Mouse (Mus musculus) heart, postnatal 14 days (tissue): ENCODE results near the gene Nop56. TPM values are rescaled to one million over a fixed set of nuclear protein-coding genes. Genes with fewer than 3 reads are reported as not detected.

ENCODE experiments used
- DNase-seq, 2 experiments: peaks; one replicate each; pipeline ENCODE4 v3.0.0; 2021 to 2022
- intact Hi-C: fragments of 180-260 bp; cut with DNase I; formaldehyde crosslinking; loops from one replicate; pipeline ENCODE4 v1.15.1; 2025
- long read RNA-seq, 2 experiments: library from polyadenylated mRNA; stranded (forward); transcript quantifications; one replicate each; pipeline ENCODE4 v2.0.0; 2021
- total RNA-seq, 2 experiments: library from RNA; stranded (reverse); gene quantifications; 2 replicates each; pipeline ENCODE4 v1.2.3; 2021

The Nop56 gene
- 10 to 100 TPM; 35.0 to 36.9 TPM for total RNA-seq
- long read RNA-seq, experiment 1, transcript Nop56-202 (12 exons, 1,877 nt): major isoform, 21 of 29 reads
- long read RNA-seq, experiment 1, partial matches to known transcripts: 4 of 29 reads
- long read RNA-seq, experiment 1, other reads (novel, unspliced or antisense): 4 of 29 reads
- long read RNA-seq, experiment 2, transcript Nop56-202 (12 exons, 1,877 nt): major isoform, 26 of 33 reads
- long read RNA-seq, experiment 2, partial matches to known transcripts: 4 of 33 reads
- long read RNA-seq, experiment 2, other reads (novel, unspliced or antisense): 3 of 33 reads

DNA sequence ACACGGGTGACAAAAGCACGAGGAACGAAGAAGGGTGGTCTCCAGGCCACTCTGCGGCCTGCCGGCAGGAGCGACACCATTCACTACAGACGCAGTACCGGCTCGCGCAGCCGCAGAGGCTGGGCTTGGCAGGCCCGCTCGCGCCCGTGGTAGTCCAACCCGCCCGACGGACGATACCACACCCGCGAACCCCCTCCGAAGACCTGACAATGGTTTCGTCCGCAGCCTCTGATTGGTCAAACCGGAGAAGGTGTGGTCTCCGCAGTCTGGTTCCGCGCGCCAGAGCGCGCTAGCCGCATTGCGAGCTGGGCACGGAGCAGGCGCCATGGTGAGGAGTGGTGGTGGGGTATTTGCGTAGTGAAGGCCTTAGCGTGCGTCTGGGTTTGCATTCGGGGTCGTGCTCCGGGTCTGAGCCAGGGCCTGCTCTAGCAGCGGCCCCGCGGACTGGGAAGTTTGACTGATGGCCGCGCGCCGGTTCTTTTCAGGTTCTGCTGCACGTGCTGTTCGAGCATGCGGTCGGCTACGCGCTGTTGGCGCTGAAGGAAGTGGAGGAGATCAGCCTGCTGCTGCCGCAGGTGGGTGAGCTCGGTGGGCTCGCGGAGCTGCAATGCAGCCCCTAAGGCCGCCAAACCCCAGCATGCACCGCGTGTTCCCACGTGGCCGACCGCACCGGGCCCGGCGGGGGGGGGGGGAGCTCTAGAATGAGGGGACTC is at the start of gene Nop56:
Gene Nop56 (plus strand): TSS at position 282 of the 713 bp plus-strand sequence.
- peak; percentile 99 for DNase-seq
- intact Hi-C loops: no loop called here

DNA sequence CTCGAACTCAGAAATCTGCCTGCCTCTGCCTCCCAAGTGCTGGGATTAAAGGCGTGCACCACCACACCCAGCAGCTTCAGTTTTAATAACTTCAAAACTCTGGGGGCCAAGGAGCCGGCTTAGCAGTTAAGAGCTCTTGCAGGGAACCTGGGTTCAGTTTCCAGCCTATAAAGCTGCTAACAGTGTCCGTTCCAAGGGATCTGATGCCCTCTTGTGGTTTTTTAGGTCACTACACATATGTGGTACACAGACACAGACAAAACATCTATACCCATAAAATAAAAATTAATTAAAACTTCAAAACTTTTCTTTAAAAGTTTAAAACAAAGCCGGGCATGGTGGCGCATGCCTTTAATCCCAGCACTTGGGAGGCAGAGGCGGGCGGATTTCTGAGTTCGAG is 27.3 kb upstream of the Nop56 start:
- intact Hi-C loops: loop anchor here (2.0 kb wide), 1 partner anchor 178 kb away; no protein-coding TSS in a partner anchor
- peak in 1 of 2 experiments; percentile 32 for DNase-seq

DNA sequence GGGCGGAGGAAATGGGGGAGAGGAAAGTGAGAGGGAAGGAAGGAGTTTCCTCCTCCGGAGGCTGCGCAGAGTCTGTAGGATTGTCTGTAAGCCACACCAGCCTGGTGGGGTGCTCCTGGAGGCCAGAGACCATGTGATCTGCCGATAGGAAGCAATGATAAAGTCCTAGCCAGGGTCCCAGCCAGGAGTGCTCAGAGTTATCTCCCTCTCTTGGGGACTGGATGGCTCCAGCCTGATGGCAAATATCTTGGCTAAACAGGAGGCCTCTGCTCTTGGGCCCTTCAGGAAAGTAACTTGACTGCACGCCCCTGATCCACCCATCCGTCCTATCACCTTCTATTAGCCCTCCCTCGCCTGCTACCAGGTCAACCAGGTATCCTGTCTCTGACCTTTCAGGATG is 26.0 kb upstream of the Nop56 start:
- no peak for DNase-seq
- intact Hi-C loops: no loop called here

DNA sequence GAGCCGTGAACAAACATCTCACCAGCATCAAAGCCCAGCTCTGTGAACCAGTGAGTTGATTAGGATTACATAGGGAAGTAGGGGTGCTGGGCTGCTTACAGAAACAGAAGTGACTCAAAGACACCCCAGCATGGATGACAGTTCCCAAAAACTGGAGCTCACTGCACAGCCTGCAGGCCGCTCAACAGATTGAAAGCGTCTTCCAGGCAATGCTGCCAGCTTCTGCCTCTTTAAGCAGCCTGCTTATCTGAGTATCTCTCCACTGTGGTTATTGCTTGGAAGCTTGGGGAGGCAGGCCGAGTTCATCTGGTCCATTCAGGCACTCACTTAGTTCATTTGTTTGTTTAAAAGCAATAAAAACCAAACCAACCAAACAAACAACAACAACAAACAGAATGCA is 17.5 kb upstream of the Nop56 start:
- intact Hi-C loops: no loop called here
- DNase-seq: no peak

DNA sequence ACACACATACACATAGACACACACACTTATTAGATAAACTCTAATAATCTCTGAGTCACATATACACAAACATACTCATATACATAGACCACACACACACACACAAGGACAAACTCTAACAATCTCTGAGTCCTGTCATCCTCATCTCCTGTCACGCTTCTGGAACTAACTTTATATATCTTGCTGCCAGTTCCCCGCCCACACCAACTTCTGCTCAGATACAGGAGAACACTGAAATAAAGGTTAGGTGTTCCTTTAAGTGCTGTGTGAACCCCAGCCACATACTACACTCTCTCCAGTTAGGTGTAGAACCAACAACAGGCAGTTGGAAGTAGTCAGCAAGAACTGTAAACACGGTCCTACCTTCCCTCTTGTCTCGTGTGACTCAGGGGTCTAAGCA is 13.4 kb upstream of the Nop56 start:
- intact Hi-C loops: no loop called here

DNA sequence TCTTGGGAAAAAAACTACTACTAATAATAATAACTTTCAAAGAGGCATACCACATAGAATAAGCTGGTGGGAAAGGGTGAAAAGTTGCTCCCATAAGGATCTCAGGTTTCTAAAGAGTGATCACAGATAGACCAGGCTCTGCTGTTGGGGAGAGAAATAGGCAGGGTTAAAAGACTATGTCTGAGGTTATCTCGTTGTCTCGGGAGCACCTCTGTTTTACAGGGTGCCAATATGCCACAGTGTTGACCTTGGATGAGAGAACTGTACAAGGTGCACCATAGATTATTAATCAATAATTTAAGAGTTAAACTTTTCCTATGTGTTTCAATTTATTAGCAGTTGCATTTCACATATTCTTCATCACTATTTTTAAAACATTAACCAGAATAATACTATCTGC is 12.3 kb upstream of the Nop56 start:
- intact Hi-C loops: no loop called here

More for the DNA sequence above, 13.4 kb upstream of the Nop56 start:
- no peak for DNase-seq

DNA sequence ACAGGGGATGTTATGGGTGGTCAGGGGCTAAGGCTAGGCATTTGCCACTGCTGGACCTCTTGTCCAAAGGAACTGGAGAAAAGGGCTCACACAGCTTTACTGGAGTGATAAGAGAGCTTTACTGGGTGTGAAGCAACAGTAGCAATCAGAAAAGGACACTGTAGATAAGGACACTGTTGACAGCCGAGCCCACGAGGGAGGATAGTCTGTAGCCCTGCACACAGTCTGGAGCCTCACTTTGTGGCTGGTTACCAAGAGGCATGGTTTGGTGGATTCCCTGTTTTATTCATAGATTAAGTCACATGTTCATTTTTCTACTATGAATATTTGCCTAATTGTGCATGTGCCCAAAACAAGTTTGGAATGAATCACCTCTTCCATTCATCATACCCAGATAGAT is 11.8 kb upstream of the Nop56 start:
- intact Hi-C loops: no loop called here
- DNase-seq: no peak

More for the DNA sequence above, 12.3 kb upstream of the Nop56 start:
- DNase-seq: no peak

DNA sequence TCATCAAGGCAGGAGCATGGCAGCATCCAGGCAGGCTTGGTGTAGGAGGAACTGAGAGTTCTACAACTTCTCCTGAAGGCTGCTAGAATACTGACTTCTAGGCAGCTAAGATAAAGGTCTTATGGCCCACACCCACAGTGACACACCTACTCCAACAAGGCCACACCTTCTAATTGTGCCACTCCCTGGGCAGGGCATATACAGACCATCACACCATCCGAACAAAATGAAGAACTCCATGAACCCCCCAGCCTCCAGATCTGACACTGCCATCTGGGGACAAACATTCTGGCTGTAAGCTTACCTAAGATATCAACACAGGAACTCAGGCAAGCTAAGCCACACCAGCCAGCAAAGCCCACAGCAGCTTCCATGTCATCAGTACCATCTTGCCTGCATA is 8.7 kb upstream of the Nop56 start:
- DNase-seq: no peak
- intact Hi-C loops: no loop called here

DNA sequence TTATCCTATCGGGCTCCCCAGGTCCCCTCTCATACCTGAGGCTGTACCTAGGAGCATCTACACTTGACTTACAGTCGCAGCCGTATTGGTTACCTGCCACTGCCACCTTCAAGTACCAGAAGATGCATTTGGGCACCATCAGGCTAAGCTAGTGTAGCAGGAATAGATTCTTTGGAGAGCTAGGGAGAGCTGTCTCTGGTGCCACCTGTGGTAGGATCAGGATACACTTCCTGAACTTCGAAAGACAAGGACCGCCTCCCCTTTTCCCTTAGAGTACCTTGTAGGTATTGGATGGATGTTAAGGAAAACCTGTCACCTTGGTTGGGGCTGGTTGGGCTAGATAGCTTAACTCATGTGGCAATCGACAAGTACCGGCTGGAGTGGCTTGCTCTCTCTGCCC is 6.2 kb upstream of the Nop56 start:
- no peak for DNase-seq
- intact Hi-C loops: no loop called here

DNA sequence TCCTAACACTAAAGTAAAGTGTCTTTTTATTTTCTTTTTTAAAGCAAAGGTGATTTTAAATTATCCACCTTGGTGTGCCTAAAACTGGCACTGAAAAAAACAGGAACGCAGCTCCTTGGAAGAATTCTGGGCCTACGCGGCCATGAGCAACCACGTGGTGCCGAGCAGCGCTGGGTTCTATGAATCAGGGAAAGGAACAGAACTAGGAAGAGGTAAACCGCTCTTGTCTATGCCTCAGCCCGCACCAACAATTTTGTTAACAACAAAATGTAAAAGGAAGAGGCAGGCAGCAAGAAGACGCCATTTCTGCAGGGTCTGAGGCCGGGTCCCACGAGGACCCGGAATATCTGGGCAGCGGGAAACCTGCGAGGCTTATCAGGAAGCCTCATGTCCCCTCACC is 498 bp upstream of the Nop56 start:
- intact Hi-C loops: loop anchor here (2.0 kb wide), 1 partner anchor 95 kb away; the partner anchor contains the start of gene Snrpb
- no peak for DNase-seq

DNA sequence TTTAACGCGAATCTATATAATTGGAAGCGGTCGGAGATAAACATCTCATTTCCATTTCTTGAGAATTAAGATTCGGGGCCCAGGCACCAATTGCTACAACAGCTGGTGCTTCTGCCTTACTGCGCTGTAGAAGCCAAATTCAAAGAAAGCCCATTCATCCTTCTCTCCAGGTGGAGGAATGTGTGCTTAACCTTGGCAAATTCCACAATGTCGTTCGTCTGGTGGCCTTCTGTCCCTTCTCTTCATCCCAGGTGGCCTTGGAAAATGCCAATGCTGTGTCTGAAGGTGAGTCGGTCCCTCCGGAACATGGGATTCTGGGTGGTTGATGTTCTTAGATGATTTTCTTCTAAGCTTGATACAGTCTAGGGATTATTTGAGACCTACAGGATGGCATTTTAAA is 632 bp downstream of the Nop56 start:
- intact Hi-C loops: loop anchor here (1.0 kb wide), 1 partner anchor 8 kb away; no protein-coding TSS in a partner anchor
- DNase-seq: no peak

DNA sequence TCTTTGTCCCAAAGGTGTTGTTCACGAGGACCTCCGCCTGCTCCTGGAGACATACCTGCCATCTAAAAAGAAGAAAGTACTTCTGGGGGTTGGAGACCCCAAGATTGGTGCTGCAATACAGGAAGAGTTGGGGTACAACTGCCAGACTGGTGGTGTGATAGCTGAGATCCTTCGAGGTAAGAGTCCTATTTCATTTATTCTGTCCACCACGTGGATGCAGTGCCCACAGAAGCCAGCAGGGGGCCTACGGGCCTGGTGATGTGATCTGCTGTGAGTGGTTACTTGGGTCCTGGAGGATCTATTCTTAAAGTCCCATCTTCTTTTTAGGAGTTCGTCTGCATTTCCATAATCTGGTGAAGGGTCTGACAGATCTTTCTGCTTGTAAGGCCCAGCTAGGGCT is 1.4 kb downstream of the Nop56 start:
- DNase-seq: peak; percentile 38 to 65
- intact Hi-C loops: loop anchor here (1.0 kb wide), 1 partner anchor 8 kb away; no protein-coding TSS in a partner anchor

DNA sequence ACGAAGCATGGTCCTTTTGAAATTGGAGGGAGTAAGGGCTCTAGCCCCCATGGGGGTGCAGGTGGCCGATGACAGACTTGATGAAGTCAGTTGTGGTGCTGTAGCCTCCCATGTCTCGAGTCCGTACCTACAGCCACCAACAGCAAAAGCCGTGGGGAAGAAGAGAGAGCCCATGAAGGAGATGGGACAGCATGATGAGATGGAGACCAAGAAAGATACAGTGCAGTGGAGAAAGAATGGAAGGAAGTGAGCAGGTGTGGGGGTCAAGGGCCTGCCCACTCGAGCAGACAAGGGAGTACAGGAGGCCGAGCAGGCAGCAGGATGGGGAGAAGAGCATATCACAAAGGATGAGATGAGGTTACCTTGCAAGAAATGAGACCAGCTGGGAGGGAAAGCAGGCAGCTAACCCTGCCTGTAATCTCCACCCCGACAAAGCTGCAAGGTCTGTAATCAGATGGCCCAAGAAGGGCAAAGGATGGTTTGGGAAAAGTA is 5.4 kb downstream of the Nop56 start:
- no peak for DNase-seq
- intact Hi-C loops: no loop called here

DNA sequence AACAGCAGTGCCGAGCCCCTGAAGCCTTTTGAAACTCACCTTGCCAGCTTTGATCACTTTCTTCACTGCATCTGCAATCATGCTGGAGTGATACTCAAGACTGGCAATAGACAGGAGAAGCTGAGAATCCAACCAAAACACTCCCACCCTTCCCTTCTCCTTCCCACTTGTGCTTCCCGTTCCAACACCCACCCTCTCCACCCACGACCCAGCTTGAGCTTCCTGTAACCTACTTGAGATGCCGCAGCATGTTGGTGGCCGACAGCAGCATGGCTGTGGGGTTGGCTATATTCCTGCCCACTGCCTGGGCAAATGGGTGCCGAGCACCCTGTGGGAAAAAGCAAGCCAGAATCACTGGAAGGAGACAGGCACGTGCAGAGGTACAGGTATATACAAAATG is 6.0 kb downstream of the Nop56 start:
- DNase-seq: no peak
- intact Hi-C loops: no loop called here

DNA sequence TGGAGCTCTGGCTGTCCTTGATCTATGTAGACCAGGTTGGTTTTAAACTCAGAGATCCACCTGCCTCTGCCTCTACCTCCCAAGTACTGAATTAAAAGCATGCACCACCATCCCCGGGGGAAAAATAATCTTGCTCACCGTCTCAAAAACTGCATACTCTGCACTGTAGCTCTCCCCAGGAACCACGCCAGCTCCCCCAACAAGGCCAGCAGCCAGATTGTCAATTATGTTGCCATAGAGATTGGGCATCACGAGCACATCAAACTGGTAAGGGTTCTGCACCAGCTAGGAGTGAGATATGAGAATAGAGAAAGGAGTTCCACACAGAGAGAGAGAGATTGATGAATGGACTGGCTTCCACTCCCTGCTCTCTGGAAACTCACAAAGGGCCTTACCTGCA is 6.6 kb downstream of the Nop56 start:
- no peak for DNase-seq
- intact Hi-C loops: no loop called here

DNA sequence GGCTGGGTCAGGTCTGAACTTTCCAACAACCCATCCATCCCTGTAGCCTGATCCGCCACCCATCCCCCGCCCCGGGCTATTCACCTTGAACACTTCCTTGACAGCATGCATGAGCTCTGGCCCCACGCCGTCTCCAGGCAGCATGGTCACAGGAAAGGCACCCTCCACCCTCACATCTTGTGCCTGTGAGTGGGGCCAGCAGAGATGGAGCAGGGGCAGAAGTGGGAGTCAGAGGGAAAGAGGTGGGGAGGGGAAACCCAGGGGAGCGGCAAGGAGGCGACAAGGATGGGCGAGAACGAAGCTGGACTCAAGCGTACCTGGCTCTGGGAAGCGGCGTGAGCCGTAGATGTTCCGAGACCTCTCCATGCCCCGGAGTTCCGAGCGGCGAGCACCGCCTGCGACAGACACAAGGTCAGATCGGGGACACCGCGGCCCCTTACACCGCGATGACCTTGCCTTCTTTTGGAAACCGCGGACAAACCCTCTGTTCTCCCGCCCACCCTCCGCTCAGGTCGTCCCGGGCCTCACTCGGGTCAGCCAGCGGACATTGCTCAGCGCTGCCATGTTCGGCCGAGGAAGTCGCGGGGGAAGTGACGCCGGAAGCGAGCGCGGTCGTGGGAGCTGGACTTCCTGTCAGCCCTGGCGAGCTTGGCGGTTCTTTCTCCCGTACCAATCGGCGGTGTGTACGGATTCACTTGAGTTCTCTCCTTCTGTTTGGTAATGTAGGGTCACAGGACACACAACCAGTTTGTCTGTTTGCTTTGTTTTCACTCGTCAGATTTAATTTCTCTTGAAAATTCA is 9.8 kb downstream of the Nop56 start, which contains the start of gene Idh3b:
Gene Idh3b (minus strand): TSS at position 694 of the 801 bp plus-strand sequence.
- intact Hi-C loops: loop anchor here (1.0 kb wide), 1 partner anchor 9 kb away; no protein-coding TSS in a partner anchor
- DNase-seq: peak; percentile 88 to 94

DNA sequence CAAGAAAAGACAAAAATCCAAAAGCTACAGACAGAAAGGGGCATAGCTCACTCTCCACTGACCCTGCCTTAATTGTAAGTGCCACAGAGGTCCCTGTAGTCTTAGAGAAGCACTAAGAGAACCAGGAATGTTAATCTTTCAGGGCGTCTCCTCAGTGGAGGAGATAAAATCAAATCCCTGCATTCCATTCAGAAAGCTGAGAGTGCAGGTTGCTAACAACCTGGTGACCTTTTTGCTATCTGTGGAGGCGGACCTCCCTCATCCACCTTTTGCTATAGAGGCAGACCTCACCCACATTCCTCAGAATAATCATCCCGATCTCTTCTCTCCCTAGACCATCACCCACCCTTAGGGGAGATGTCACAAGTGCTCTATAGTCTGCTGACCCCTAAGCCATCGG is 14.9 kb downstream of the Nop56 start:
- DNase-seq: no peak
- intact Hi-C loops: no loop called here

DNA sequence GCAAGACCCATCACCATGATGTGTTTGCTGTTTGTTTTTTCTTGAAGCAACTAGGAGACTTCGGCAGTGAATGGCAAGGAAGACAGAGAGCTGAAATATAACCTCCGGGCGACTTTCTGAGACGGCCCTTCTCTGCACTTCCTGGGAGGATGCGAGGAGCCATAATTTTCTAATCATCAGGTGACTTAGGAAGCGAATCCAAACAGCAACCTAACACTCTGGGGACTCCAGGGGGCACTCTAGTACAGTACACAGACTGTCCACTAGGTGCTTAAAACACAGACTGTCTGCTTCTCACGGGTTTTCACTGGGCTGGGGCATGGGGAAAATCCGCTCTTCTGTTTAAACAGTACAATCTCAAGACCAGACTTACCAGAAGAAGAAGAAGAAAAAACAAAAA is 17.2 kb downstream of the Nop56 start:
- peak; percentile 48 to 74 for DNase-seq
- intact Hi-C loops: loop anchor here (1.0 kb wide), 1 partner anchor 120 kb away; no protein-coding TSS in a partner anchor

DNA sequence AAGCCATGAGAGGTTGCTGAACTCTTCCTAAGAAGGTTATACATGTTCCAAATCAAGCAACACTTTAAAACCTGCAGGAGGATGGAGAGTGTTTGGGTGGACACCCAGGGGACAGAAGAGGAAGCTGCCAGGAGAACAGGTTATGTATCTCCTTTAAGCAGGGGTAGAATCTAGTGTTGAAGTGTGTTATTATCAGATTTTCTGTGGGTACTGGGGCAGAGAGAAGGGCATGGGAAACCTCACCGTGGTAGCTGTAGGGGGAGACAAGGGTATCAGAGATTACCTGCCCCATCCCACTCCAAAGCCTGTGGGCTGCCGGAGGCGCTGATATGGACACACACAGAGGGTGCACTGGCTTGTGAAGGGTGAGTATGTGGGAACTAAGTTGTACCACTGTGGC is 18.8 kb downstream of the Nop56 start:
- intact Hi-C loops: no loop called here

DNA sequence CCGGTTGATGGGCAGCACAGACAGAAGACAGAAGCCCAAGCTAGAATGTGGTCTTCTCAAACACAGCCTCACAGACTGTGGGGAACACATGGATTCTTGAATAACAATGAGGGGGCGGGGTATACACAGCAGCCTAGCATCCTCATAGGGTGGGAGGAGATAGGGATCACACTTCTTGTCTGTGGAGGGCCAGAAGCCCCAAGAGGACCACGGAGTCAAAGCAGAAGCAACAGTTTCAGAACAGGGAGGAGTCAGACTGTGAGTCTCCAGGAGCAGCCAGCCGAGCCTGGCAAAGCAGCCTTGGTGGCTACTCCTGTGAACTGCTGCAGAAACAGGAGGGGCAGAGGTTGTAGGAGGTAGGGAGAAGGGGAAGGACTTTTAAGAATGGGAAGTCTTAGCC is 19.3 kb downstream of the Nop56 start:
- peak in 1 of 2 experiments; percentile 17 for DNase-seq
- intact Hi-C loops: no loop called here

More for the DNA sequence above, 18.8 kb downstream of the Nop56 start:
- DNase-seq: no peak
